Mouse (Mus musculus): Measurements from ENCODE around the gene Skap1. TPM values are rescaled to one million over a fixed set of nuclear protein-coding genes. Genes with fewer than 3 reads are reported as not detected.

Gene Skap1
- polyA plus RNA-seq, 1 experiment from 2014 or later, result 1.4 TPM

GRCm38 (mm10) chr11:96602806-96603205, 138.4 kb downstream of the Skap1 start:
- Histone ChIP-seq H3K4me3 (replicated peaks; ENCODE audit: low read length) (no peak overlapping the region), H3K9me3 (replicated peaks; ENCODE audit: control insufficient read depth, low read length) (no peaks in the 10 kb centered on the region), H3K36me3 (ENCODE audit: control insufficient read depth, insufficient read depth, low read length) (no peaks in the 10 kb centered on the region), H3K4me2 (ENCODE audit: low read depth, low read length) (no peak overlapping the region), H3K27ac (ENCODE audit: low read length) (no peak overlapping the region), H3K4me1 (ENCODE audit: control insufficient read depth, insufficient read depth, low read length) (peaks cover 12% of the 10 kb centered on the region), H3K27me3 (ENCODE audit: control insufficient read depth, insufficient read depth, low read length) (no peaks in the 10 kb centered on the region), H3K9ac (ENCODE audit: low read length) (no peak overlapping the region)
- WGBS, result 63% methylated on average over 3 of the region's 3 CpGs
- no peak for ATAC-seq (ENCODE audit: insufficient read depth, low FRiP score)

GRCm38 (mm10) chr11:96604306-96604705, 139.9 kb downstream of the Skap1 start:
- no peaks in the 10 kb centered on the region for H3K27me3 ChIP-seq (ENCODE audit: control insufficient read depth, insufficient read depth, low read length)
- peaks cover 12% of the 10 kb centered on the region for H3K4me1 ChIP-seq (ENCODE audit: control insufficient read depth, insufficient read depth, low read length)
- WGBS, result 21% methylated on average over 6 of the region's 6 CpGs
- peak overlapping the region; percentile 42 for H3K27ac ChIP-seq (ENCODE audit: low read length)
- H3K36me3 ChIP-seq (ENCODE audit: control insufficient read depth, insufficient read depth, low read length), result no peaks in the 10 kb centered on the region
- ATAC-seq (ENCODE audit: insufficient read depth, low FRiP score), result no peak; the same call in 1 of the 2 replicates
- no peak overlapping the region for H3K4me2 ChIP-seq (ENCODE audit: low read depth, low read length)
- no peak overlapping the region for H3K4me3 ChIP-seq (replicated peaks; ENCODE audit: low read length)
- no peaks in the 10 kb centered on the region for H3K9me3 ChIP-seq (replicated peaks; ENCODE audit: control insufficient read depth, low read length)
- no peak overlapping the region for H3K9ac ChIP-seq (ENCODE audit: low read length)

DNA sequence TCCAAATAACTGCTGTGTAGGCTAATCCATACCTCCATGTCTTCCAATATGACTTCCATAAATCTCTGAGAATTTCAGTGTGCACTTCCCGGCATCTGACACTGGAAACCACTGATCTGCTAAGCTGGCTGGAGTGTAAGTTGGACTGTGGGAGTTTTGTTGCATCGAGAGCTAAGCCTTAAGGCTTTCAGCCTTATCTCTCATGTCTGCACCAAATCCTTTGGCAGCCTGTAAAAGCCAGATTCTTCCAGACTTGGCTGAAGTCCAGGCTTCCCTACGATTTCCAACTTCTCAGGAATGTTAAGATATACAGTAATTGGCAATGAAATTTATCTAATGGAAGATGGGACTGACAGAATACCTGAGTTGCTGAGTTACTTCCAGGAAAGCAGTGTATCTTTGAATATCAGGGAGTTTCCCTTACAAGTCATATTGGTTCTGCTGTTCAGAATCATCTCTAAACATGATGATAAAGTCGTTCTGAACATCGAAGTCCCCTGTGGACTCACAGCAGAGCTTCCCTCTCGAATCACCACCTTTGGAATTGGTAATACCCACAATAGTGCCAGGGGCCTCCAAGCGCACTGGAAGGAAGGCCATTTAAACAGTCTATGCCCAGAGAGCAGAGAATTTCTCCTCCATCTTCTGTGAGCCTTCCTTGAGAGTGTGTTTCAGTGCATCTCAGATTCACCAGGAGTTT, 140.5 kb downstream of the Skap1 start:
- Histone ChIP-seq H3K36me3 (ENCODE audit: control insufficient read depth, insufficient read depth, low read length) (no peaks in the 10 kb centered on the region), H3K27ac (ENCODE audit: low read length) (peak overlapping the region; percentile 42; the same call in 1 of the 2 replicates), H3K4me1 (ENCODE audit: control insufficient read depth, insufficient read depth, low read length) (peaks cover 12% of the 10 kb centered on the region), H3K4me3 (replicated peaks; ENCODE audit: low read length) (no peak overlapping the region), H3K4me2 (ENCODE audit: low read depth, low read length) (no peak overlapping the region), H3K9me3 (replicated peaks; ENCODE audit: control insufficient read depth, low read length) (no peaks in the 10 kb centered on the region), H3K9ac (ENCODE audit: low read length) (no peak overlapping the region), H3K27me3 (ENCODE audit: control insufficient read depth, insufficient read depth, low read length) (no peaks in the 10 kb centered on the region)
- WGBS, result 39% methylated on average over 7 of the region's 7 CpGs
- no peak; the same call in 1 of the 2 replicates for ATAC-seq (ENCODE audit: insufficient read depth, low FRiP score)

DNA sequence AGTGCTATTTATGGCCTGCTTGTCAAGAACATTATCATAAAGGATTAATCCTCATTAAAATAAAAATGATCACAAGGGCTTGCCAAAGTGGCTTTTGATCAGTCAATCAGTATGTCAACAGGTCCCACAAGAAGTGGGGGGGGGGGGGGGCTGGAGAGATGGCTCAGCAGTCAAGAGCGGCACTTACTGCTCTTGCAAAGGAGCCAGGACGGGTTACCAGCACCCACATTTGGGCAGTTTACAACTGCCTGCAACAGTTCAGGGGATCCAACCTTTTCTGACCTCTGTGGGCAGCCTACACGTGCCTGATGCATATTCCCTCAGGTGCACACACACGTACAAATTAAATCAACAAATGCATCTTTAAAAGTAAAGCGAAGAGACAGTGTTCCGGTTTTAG, 141.1 kb downstream of the Skap1 start:
- no peak overlapping the region for H3K4me3 ChIP-seq (replicated peaks; ENCODE audit: low read length)
- H3K9ac ChIP-seq (ENCODE audit: low read length), result no peak overlapping the region
- no peak overlapping the region for H3K4me2 ChIP-seq (ENCODE audit: low read depth, low read length)
- no peak for ATAC-seq (ENCODE audit: insufficient read depth, low FRiP score)
- H3K27me3 ChIP-seq (ENCODE audit: control insufficient read depth, insufficient read depth, low read length), result no peaks in the 10 kb centered on the region
- peaks cover 12% of the 10 kb centered on the region for H3K4me1 ChIP-seq (ENCODE audit: control insufficient read depth, insufficient read depth, low read length)
- 78% methylated on average over 6 of the region's 6 CpGs for WGBS
- no peaks in the 10 kb centered on the region for H3K36me3 ChIP-seq (ENCODE audit: control insufficient read depth, insufficient read depth, low read length)
- H3K9me3 ChIP-seq (replicated peaks; ENCODE audit: control insufficient read depth, low read length), result no peaks in the 10 kb centered on the region
- H3K27ac ChIP-seq (ENCODE audit: low read length), result no peak overlapping the region

- no peak overlapping the region for H3K9ac ChIP-seq (ENCODE audit: low read length)
- no peak overlapping the region for H3K4me3 ChIP-seq (replicated peaks; ENCODE audit: low read length)
- no peaks in the 10 kb centered on the region for H3K4me1 ChIP-seq (ENCODE audit: control insufficient read depth, insufficient read depth, low read length)
- no peak overlapping the region for H3K4me2 ChIP-seq (ENCODE audit: low read depth, low read length)
- no peaks in the 10 kb centered on the region for H3K27me3 ChIP-seq (ENCODE audit: control insufficient read depth, insufficient read depth, low read length)
- H3K27ac ChIP-seq (ENCODE audit: low read length), result no peak overlapping the region
- no peak for ATAC-seq (ENCODE audit: insufficient read depth, low FRiP score)
- 84% methylated on average over 11 of the region's 11 CpGs for WGBS
- H3K9me3 ChIP-seq (replicated peaks; ENCODE audit: control insufficient read depth, low read length), result no peaks in the 10 kb centered on the region
- H3K36me3 ChIP-seq (ENCODE audit: control insufficient read depth, insufficient read depth, low read length), result no peaks in the 10 kb centered on the region
Observed at GRCm38 (mm10) chr11:96612596-96612995, 148.2 kb downstream of the Skap1 start.

DNA sequence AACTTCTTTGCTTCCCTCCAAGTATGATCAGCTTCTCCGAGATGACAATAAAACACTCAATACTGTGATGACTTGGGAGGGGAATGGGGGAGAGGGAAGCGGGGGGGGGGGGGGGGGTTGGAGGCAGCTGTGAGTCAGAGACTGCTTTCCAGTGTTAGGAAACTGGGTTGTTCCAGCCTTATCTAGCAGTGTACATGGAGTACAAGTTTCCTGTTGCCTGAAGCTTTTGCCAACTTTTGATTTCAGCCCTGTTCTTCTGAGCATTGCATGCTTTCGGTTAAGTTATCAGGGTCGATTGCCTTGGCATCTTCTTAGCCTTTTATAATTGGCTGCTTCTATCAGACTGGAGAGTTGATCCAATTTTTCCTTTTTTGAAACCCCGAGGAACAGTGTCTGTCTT, 152.4 kb downstream of the Skap1 start:
- no peaks in the 10 kb centered on the region for H3K4me1 ChIP-seq (ENCODE audit: control insufficient read depth, insufficient read depth, low read length)

GRCm38 (mm10) chr11:96618789-96619445, 154.5 kb downstream of the Skap1 start:
- no peaks in the 10 kb centered on the region for H3K36me3 ChIP-seq (ENCODE audit: control insufficient read depth, insufficient read depth, low read length)
- H3K27ac ChIP-seq (ENCODE audit: low read length), result no peak overlapping the region
- peaks cover 7% of the 10 kb centered on the region for H3K27me3 ChIP-seq (ENCODE audit: control insufficient read depth, insufficient read depth, low read length)
- no peak overlapping the region for H3K9ac ChIP-seq (ENCODE audit: low read length)
- H3K4me2 ChIP-seq (ENCODE audit: low read depth, low read length), result no peak overlapping the region
- H3K4me1 ChIP-seq (ENCODE audit: control insufficient read depth, insufficient read depth, low read length), result no peaks in the 10 kb centered on the region
- ATAC-seq (ENCODE audit: insufficient read depth, low FRiP score), result no peak
- H3K4me3 ChIP-seq (replicated peaks; ENCODE audit: low read length), result no peak overlapping the region
- no peaks in the 10 kb centered on the region for H3K9me3 ChIP-seq (replicated peaks; ENCODE audit: control insufficient read depth, low read length)
- WGBS, result 74% methylated on average over 16 of the region's 16 CpGs

More for the DNA sequence above, 152.4 kb downstream of the Skap1 start:
- H3K9ac ChIP-seq (ENCODE audit: low read length), result no peak overlapping the region
- WGBS, result 50% methylated on average over 4 of the region's 5 CpGs
- no peak overlapping the region for H3K4me2 ChIP-seq (ENCODE audit: low read depth, low read length)
- H3K36me3 ChIP-seq (ENCODE audit: control insufficient read depth, insufficient read depth, low read length), result no peaks in the 10 kb centered on the region
- no peak for ATAC-seq (ENCODE audit: insufficient read depth, low FRiP score)
- H3K9me3 ChIP-seq (replicated peaks; ENCODE audit: control insufficient read depth, low read length), result no peaks in the 10 kb centered on the region
- no peak overlapping the region for H3K4me3 ChIP-seq (replicated peaks; ENCODE audit: low read length)
- H3K27ac ChIP-seq (ENCODE audit: low read length), result no peak overlapping the region
- no peaks in the 10 kb centered on the region; the same call in 1 of the 2 replicates for H3K27me3 ChIP-seq (ENCODE audit: control insufficient read depth, insufficient read depth, low read length)

DNA sequence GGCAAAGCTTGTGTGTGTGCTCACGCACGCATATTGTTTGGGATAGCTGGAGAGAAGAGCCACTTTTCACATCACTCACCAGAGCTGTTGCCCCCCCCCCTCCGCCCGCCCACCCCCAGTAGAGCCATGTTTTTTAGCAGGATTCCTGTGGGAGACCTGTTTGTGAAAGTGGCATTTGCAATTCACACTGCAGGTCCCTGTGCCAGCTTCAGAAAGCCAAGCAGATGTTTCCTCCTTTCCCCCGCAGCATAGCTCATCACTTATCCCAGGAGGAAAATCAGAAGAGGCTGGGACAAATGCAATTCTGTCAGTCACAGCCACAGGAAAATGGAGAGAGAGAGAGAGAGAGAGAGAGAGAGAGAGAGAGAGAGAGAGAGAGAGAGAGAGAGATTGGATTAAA, 155.2 kb downstream of the Skap1 start:
- WGBS, result 55% methylated on average over 5 of the region's 5 CpGs
- Histone ChIP-seq H3K27ac (ENCODE audit: low read length) (no peak overlapping the region; the same call in 1 of the 2 replicates), H3K4me1 (ENCODE audit: control insufficient read depth, insufficient read depth, low read length) (no peaks in the 10 kb centered on the region), H3K9me3 (replicated peaks; ENCODE audit: control insufficient read depth, low read length) (no peaks in the 10 kb centered on the region), H3K4me2 (ENCODE audit: low read depth, low read length) (no peak overlapping the region; the same call in 1 of the 2 replicates), H3K27me3 (ENCODE audit: control insufficient read depth, insufficient read depth, low read length) (peaks cover 7% of the 10 kb centered on the region), H3K4me3 (replicated peaks; ENCODE audit: low read length) (no peak overlapping the region), H3K36me3 (ENCODE audit: control insufficient read depth, insufficient read depth, low read length) (no peaks in the 10 kb centered on the region), H3K9ac (ENCODE audit: low read length) (no peak overlapping the region)
- ATAC-seq (ENCODE audit: insufficient read depth, low FRiP score), result no peak

DNA sequence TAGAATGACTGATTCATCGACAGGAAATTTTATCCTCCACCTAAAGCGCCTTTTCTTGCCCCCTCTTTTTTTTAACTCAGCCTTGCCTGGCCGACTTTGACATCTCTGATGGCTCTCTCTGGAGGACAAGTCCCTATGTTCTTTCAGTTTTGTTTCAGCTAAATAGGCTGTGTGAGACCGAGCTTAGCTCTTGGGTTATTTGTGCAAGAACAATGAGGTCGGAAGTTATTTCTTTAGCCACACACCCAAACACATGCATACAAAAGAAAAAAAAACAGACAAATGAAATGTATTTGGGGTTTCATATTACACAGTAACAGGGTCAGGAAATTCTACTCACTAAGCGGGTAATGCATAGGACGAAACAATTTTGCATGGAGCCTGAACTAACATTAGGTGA, 155.6 kb downstream of the Skap1 start:
- Histone ChIP-seq H3K4me2 (ENCODE audit: low read depth, low read length) (no peak overlapping the region; the same call in 1 of the 2 replicates), H3K4me3 (replicated peaks; ENCODE audit: low read length) (no peak overlapping the region), H3K9me3 (replicated peaks; ENCODE audit: control insufficient read depth, low read length) (no peaks in the 10 kb centered on the region), H3K4me1 (ENCODE audit: control insufficient read depth, insufficient read depth, low read length) (no peaks in the 10 kb centered on the region), H3K9ac (ENCODE audit: low read length) (no peak overlapping the region), H3K36me3 (ENCODE audit: control insufficient read depth, insufficient read depth, low read length) (no peaks in the 10 kb centered on the region), H3K27me3 (ENCODE audit: control insufficient read depth, insufficient read depth, low read length) (peaks cover 7% of the 10 kb centered on the region), H3K27ac (ENCODE audit: low read length) (no peak overlapping the region)
- whole genome bisulfite sequencing, result 46% methylated on average over 7 of the region's 7 CpGs
- no peak for ATAC-seq (ENCODE audit: insufficient read depth, low FRiP score)

All from stomach, embryonic 16.5 days (tissue).